In genomic region chr9:53537336-53537965, GRCm38 (mm10) we compare ENCODE assay signal across 8 mouse cellular contexts. TPM values are rescaled to one million over a fixed set of nuclear protein-coding genes. Genes with fewer than 3 reads are reported as not detected.
DNase-seq lines count a peak whose midpoint lies in the region; ATAC-seq and TF ChIP-seq lines count a peak whose summit lies in the region.

No protein-coding gene starts in this region.

- no peaks in the 10 kb centered on the region for H3K27me3 ChIP-seq in testis, adult 2 months (ENCODE audit: control insufficient read depth, insufficient read depth, low read length)
- no peaks in the 10 kb centered on the region for H3K27me3 ChIP-seq in limb, embryonic 15.5 days
- H3K27me3 ChIP-seq in neural tube, embryonic 13.5 days, result no peaks in the 10 kb centered on the region

- H3K4me3 ChIP-seq in testis, adult 2 months (ENCODE audit: control insufficient read depth, low read depth, low read length), result peak overlapping the region; percentile 94
- H3K4me3 ChIP-seq in limb, embryonic 15.5 days, result peak overlapping the region; percentile 79
- H3K4me3 ChIP-seq in neural tube, embryonic 13.5 days, result peak overlapping the region; percentile 93

- WGBS in limb, embryonic 15.5 days, result under 1% methylated on average over 32 of the region's 34 CpGs
- 2% methylated on average over 31 of the region's 34 CpGs for WGBS in neural tube, embryonic 13.5 days

- no peaks in the 10 kb centered on the region for H3K36me3 ChIP-seq in testis, adult 2 months (ENCODE audit: control insufficient read depth, insufficient read depth, low read length)
- 0 out of 2 replicates have a peak, but pooled peaks cover 5% of the 10 kb centered on the region for H3K36me3 ChIP-seq in limb, embryonic 15.5 days
- peaks cover 7% of the 10 kb centered on the region; the same call in 1 of the 2 replicates for H3K36me3 ChIP-seq in neural tube, embryonic 13.5 days

- H3K9ac ChIP-seq in limb, embryonic 15.5 days, result peak overlapping the region; percentile 69
- peak overlapping the region; percentile 89 for H3K9ac ChIP-seq in neural tube, embryonic 13.5 days

- peak overlapping the region; percentile 5 for H3K27ac ChIP-seq in testis, adult 2 months (ENCODE audit: control insufficient read depth, insufficient read depth, low read depth, low read length)
- H3K27ac ChIP-seq in limb, embryonic 15.5 days, result peak overlapping the region; percentile 94
- H3K27ac ChIP-seq in neural tube, embryonic 13.5 days (replicated peaks), result peak overlapping the region; percentile 92

- H3K9me3 ChIP-seq in limb, embryonic 15.5 days, result no peaks in the 10 kb centered on the region
- no peaks in the 10 kb centered on the region for H3K9me3 ChIP-seq in neural tube, embryonic 13.5 days

- peak; percentile 2 to 8 for DNase-seq in frontal cortex, adult 2 months (ENCODE audit: extremely low spot score in 1 of 2, low spot score in 1 of 2)
- DNase-seq in testis, postnatal 10 days (ENCODE audit: low spot score), result no peak
- peak; percentile 9 for DNase-seq in forelimb bud, embryonic 11.5 days (ENCODE audit: low read depth, low spot score)
- no peak for DNase-seq in spleen, postnatal 14 days (ENCODE audit: low spot score in 2 of 2)

- no peak for TF ChIP-seq CTCF in testis, adult 2 months (IDR thresholded peaks at IDR 0.05; ENCODE audit: control insufficient read depth, insufficient read depth, insufficient replicate concordance, low read depth, low read length)

- no peak for ATAC-seq in frontal cortex, adult (ENCODE audit: low TSS enrichment)
- no peak for ATAC-seq in limb, embryonic 15.5 days (ENCODE audit: insufficient number of reproducible peaks, low FRiP score, low TSS enrichment, low read depth)
- no peak; the same call in 1 of the 2 replicates for ATAC-seq in neural tube, embryonic 13.5 days (ENCODE audit: low read depth)

- H3K4me2 ChIP-seq in limb, embryonic 15.5 days, result peak overlapping the region; percentile 53
- H3K4me2 ChIP-seq in neural tube, embryonic 13.5 days, result peak overlapping the region; percentile 97

- peaks cover 9% of the 10 kb centered on the region for H3K4me1 ChIP-seq in testis, adult 2 months (ENCODE audit: control insufficient read depth, insufficient read depth, low read length)
- peaks cover 13% of the 10 kb centered on the region; the same call in 1 of the 2 replicates for H3K4me1 ChIP-seq in limb, embryonic 15.5 days
- H3K4me1 ChIP-seq in neural tube, embryonic 13.5 days (replicated peaks), result peaks cover 31% of the 10 kb centered on the region

- no peak for TF ChIP-seq POLR2A in testis, adult 2 months (IDR thresholded peaks at IDR 0.05; ENCODE audit: control insufficient read depth, low read depth, low read length)

RNA-seq across cellular contexts. Expression of gene Npat, which starts 0.6 kb away (rescaled TPM):
- polyA plus RNA-seq in frontal cortex, adult 2 months (2012; rRNA removed), result 9.4 and 11.2 TPM in 2 replicates
- polyA plus RNA-seq in testis, adult 2 months (2012; rRNA removed), result 4.0 and 4.5 TPM in 2 replicates
- 16.4 and 16.7 TPM in 2 replicates for polyA plus RNA-seq in limb, embryonic 15.5 days (2015; fragmentation: Nextera tagmentation; extraction: Ambion mirVana)
- polyA plus RNA-seq in neural tube, embryonic 13.5 days (2015; fragmentation: Nextera tagmentation; extraction: Ambion mirVana), result 11.8 and 12.2 TPM in 2 replicates

RNA-seq across cellular contexts. Expression of gene Atm, which starts 0.9 kb away (rescaled TPM):
- polyA plus RNA-seq in frontal cortex, adult 2 months (2012; rRNA removed), result 5.9 and 9.5 TPM in 2 replicates
- 1.7 and 1.9 TPM in 2 replicates for polyA plus RNA-seq in testis, adult 2 months (2012; rRNA removed)
- 11.3 and 11.6 TPM in 2 replicates for polyA plus RNA-seq in limb, embryonic 15.5 days (2015; fragmentation: Nextera tagmentation; extraction: Ambion mirVana)
- 9.5 and 12.1 TPM in 2 replicates for polyA plus RNA-seq in neural tube, embryonic 13.5 days (2015; fragmentation: Nextera tagmentation; extraction: Ambion mirVana)

Comparison
In these comparisons a context has a peak if more than half of its experiments do, and no peak if none do; other contexts are left out.
1. DNase-seq: peak in frontal cortex, adult 2 months (2 of 2) and forelimb bud, embryonic 11.5 days (single experiment); none in testis, postnatal 10 days (single experiment) and spleen, postnatal 14 days (0 of 2).
2. H3K27ac ChIP-seq: peak in every context shown above with its lines; median percentile 94 in limb, embryonic 15.5 days; 92 in neural tube, embryonic 13.5 days; 5 in testis, adult 2 months.
3. Peak in every context shown above with its lines, with median percentiles within 50 percentile points of each other: H3K4me3 ChIP-seq.